Mouse (Mus musculus): ENCODE results near the gene Traf3ip2.

Gene Traf3ip2

GRCm38 (mm10) chr10:39612633-39612988 is at the start of gene Traf3ip2:
Traf3ip2 (plus strand) TSS chr10:39612934.
- no peak for DNase-seq (ENCODE audit: low spot score)

GRCm38 (mm10) chr10:39563552-39564223 is 49.0 kb upstream of the Traf3ip2 start:
- no peak for DNase-seq (ENCODE audit: low spot score)

GRCm38 (mm10) chr10:39566901-39567300 is 45.8 kb upstream of the Traf3ip2 start:
- DNase-seq (ENCODE audit: low spot score) = no peak

GRCm38 (mm10) chr10:39568991-39569390 is 43.7 kb upstream of the Traf3ip2 start:
- DNase-seq (ENCODE audit: low spot score) = no peak

GRCm38 (mm10) chr10:39571011-39571410 is 41.7 kb upstream of the Traf3ip2 start:
- DNase-seq (ENCODE audit: low spot score) = peak; percentile 60

- DNase-seq (ENCODE audit: low spot score) = no peak
Measured at GRCm38 (mm10) chr10:39572050-39572671, 40.6 kb upstream of the Traf3ip2 start.

GRCm38 (mm10) chr10:39572672-39573051 is 40.1 kb upstream of the Traf3ip2 start:
- DNase-seq (ENCODE audit: low spot score) = peak; percentile 36

GRCm38 (mm10) chr10:39576466-39576865 is 36.3 kb upstream of the Traf3ip2 start:
- DNase-seq (ENCODE audit: low spot score) = no peak

GRCm38 (mm10) chr10:39580477-39580876 is 32.3 kb upstream of the Traf3ip2 start:
- DNase-seq (ENCODE audit: low spot score) = no peak

GRCm38 (mm10) chr10:39582385-39582784 is 30.3 kb upstream of the Traf3ip2 start:
- DNase-seq (ENCODE audit: low spot score) = no peak

GRCm38 (mm10) chr10:39583718-39584117 is 29.0 kb upstream of the Traf3ip2 start:
- DNase-seq (ENCODE audit: low spot score) = no peak

- peak; percentile 61 for DNase-seq (ENCODE audit: low spot score)
Measured at GRCm38 (mm10) chr10:39587290-39587925, 25.3 kb upstream of the Traf3ip2 start.

GRCm38 (mm10) chr10:39587973-39588746 is 24.6 kb upstream of the Traf3ip2 start:
- no peak for DNase-seq (ENCODE audit: low spot score)

- DNase-seq (ENCODE audit: low spot score) = peak; percentile 89
Measured at GRCm38 (mm10) chr10:39589765-39590546, 22.8 kb upstream of the Traf3ip2 start.

- peak; percentile 72 for DNase-seq (ENCODE audit: low spot score)
Measured at GRCm38 (mm10) chr10:39590629-39591028, 22.1 kb upstream of the Traf3ip2 start.

GRCm38 (mm10) chr10:39592501-39592900 is 20.2 kb upstream of the Traf3ip2 start:
- no peak for DNase-seq (ENCODE audit: low spot score)

- DNase-seq (ENCODE audit: low spot score) = no peak
Measured at GRCm38 (mm10) chr10:39594716-39595115, 18.0 kb upstream of the Traf3ip2 start.

- no peak for DNase-seq (ENCODE audit: low spot score)
Measured at GRCm38 (mm10) chr10:39595862-39596261, 16.9 kb upstream of the Traf3ip2 start.

GRCm38 (mm10) chr10:39597116-39597791 is 15.5 kb upstream of the Traf3ip2 start:
- no peak for DNase-seq (ENCODE audit: low spot score)

GRCm38 (mm10) chr10:39597792-39598183 is 14.9 kb upstream of the Traf3ip2 start:
- no peak for DNase-seq (ENCODE audit: low spot score)

GRCm38 (mm10) chr10:39599601-39600000 is 13.1 kb upstream of the Traf3ip2 start:
- no peak for DNase-seq (ENCODE audit: low spot score)
